ENCODE assay signal across 8 mouse cellular contexts in the genomic region with DNA sequence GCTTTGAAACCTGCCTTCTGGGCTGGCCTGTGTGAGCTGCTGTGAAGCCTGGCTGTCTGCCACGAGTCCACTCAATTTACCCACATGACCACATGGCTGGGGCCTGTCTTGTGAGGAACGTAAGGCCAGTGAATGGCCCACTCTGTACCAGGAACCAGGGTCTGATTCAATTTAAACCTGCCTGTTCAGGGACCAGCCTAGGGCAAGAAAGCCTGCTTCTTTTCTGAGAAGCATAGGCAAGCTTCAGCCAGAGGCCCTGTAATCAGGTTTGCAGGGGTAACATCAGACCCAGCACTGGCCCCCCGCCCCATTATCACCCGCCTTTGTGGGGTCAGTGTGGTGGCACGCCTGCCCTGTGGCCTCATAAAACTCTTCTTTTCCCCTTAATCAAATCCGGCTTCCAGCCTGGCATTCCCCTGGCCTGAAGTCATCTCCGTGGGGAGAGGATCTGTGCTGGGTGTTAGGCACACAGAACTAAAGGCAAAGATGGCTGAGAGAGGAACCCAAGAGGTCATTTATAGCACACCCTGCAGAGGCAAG.
A peak's percentile ranks its signal among the peaks of the same experiment; 100 is the strongest.
DNase-seq lines count a peak whose midpoint lies in the region; ATAC-seq lines count a peak whose summit lies in the region.

No protein-coding gene starts in this region.

- 27% methylated on average over 7 of the region's 7 CpGs for WGBS in kidney, embryonic 16.5 days
- WGBS in midbrain, embryonic 12.5 days: 45% methylated on average over 7 of the region's 7 CpGs

- no peak overlapping the region for H3K27ac ChIP-seq in kidney, embryonic 16.5 days (ENCODE audit: low read length)
- no peak overlapping the region for H3K27ac ChIP-seq in midbrain, embryonic 12.5 days (replicated peaks)

- peak; percentile 69; the same call in 1 of the 2 replicates for ATAC-seq in kidney, embryonic 16.5 days (ENCODE audit: low FRiP score, low TSS enrichment)
- peak; percentile 53 for ATAC-seq in midbrain, embryonic 12.5 days (ENCODE audit: low FRiP score, low read depth)

- no peak overlapping the region for H3K9ac ChIP-seq in kidney, embryonic 16.5 days (replicated peaks; ENCODE audit: low read length)
- no peak overlapping the region for H3K9ac ChIP-seq in midbrain, embryonic 12.5 days (replicated peaks)

- no peaks in the 10 kb centered on the region for H3K27me3 ChIP-seq in kidney, embryonic 16.5 days (ENCODE audit: insufficient read depth, low read length)
- H3K27me3 ChIP-seq in midbrain, embryonic 12.5 days: no peaks in the 10 kb centered on the region

- H3K4me3 ChIP-seq in kidney, embryonic 16.5 days (ENCODE audit: low read length): no peak overlapping the region
- H3K4me3 ChIP-seq in midbrain, embryonic 12.5 days: no peak overlapping the region

- H3K9me3 ChIP-seq in kidney, embryonic 16.5 days (ENCODE audit: low read length): no peaks in the 10 kb centered on the region
- no peaks in the 10 kb centered on the region for H3K9me3 ChIP-seq in midbrain, embryonic 12.5 days

- H3K4me1 ChIP-seq in kidney, embryonic 16.5 days (ENCODE audit: insufficient read depth, low read length): peaks cover 6% of the 10 kb centered on the region; the same call in 1 of the 2 replicates
- H3K4me1 ChIP-seq in midbrain, embryonic 12.5 days: peaks cover 16% of the 10 kb centered on the region

- no peak overlapping the region for H3K4me2 ChIP-seq in kidney, embryonic 16.5 days (replicated peaks; ENCODE audit: low read depth, low read length)
- no peak overlapping the region for H3K4me2 ChIP-seq in midbrain, embryonic 12.5 days (replicated peaks)

- H3K36me3 ChIP-seq in kidney, embryonic 16.5 days (ENCODE audit: insufficient read depth, low read length): no peaks in the 10 kb centered on the region
- no peaks in the 10 kb centered on the region for H3K36me3 ChIP-seq in midbrain, embryonic 12.5 days

- DNase-seq in MN1 (ENCODE audit: low spot score): peak; percentile 97
- DNase-seq in adrenal gland, postnatal 10 days: peak; percentile 50
- DNase-seq in heart, adult 8-10 months (ENCODE audit: low spot score): peak; percentile 9
- DNase-seq in layer of hippocampus, postnatal 14 days (ENCODE audit: low spot score in 2 of 2): no peak
- DNase-seq in layer of hippocampus, adult 11-12 months (ENCODE audit: low spot score): no peak
- DNase-seq in layer of hippocampus, adult 9-11 months: no peak

Comparison
In these comparisons a context has a peak if more than half of its experiments do, and no peak if none do; other contexts are left out.
1. DNase-seq: peak in MN1 (single experiment), adrenal gland, postnatal 10 days (single experiment) and heart, adult 8-10 months (single experiment); none in layer of hippocampus, postnatal 14 days (0 of 2), layer of hippocampus, adult 11-12 months (single experiment) and layer of hippocampus, adult 9-11 months (single experiment).